Mouse (Mus musculus) CD4-positive naive resting alpha-beta T cell, adult 57 days (primary cell): ENCODE data around the gene Rps11. TPM values are rescaled to one million over a fixed set of nuclear protein-coding genes. Genes with fewer than 3 reads are reported as not detected.

Experiments
- total RNA-seq: library from RNA; stranded (reverse); gene quantifications from one replicate; pipeline ENCODE4 v1.2.4, GENCODE M21; 2023

The Rps11 gene
- 3,211 TPM for total RNA-seq

GRCm38 (mm10) chr7:45124224-45125143 is at the start of gene Rps11:
Gene Rps11 (minus strand): TSS chr7:45124439.

GRCm38 (mm10) chr7:45163735-45164490 is 39.7 kb upstream of the Rps11 start, which contains the start of gene Slc17a7:
Gene Slc17a7 (plus strand): TSS chr7:45163949.

GRCm38 (mm10) chr7:45154096-45154992 is 30.1 kb upstream of the Rps11 start, which contains the start of the genes Pih1d1 and Aldh16a1:
Gene Pih1d1 (plus strand): TSS chr7:45154303.
Gene Aldh16a1 (minus strand): TSS chr7:45154584.

GRCm38 (mm10) chr7:45135993-45136567 is 11.8 kb upstream of the Rps11 start, which contains the start of the genes Gm45713 and Flt3l:
Gene Gm45713 (minus strand): TSS chr7:45136231.
Gene Flt3l (minus strand): TSS chr7:45136432.

GRCm38 (mm10) chr7:45128624-45129246 is 4.5 kb upstream of the Rps11 start, which contains the start of gene Rpl13a:
Gene Rpl13a (minus strand): TSS chr7:45128761.

GRCm38 (mm10) chr7:45103652-45104180 is 20.5 kb downstream of the Rps11 start, which contains the start of gene Fcgrt:
Gene Fcgrt (minus strand): TSS chr7:45103851.

GRCm38 (mm10) chr7:45092048-45092447 is 32.2 kb downstream of the Rps11 start, which contains the start of gene Rcn3:
Gene Rcn3 (minus strand): TSS chr7:45092221.

Other genes with a start within 250 kb of the Rps11 start
- 77.4 TPM for gene Med25, start 231.7 kb downstream of the Rps11 start, total RNA-seq
- 17.6 TPM for gene Fuz, start 228.4 kb downstream of the Rps11 start, total RNA-seq
- gene Ap2a1, start 194.9 kb downstream of the Rps11 start, total RNA-seq: 71.8 TPM
- 0.33 TPM for gene Tsks, start 181.2 kb downstream of the Rps11 start, total RNA-seq
- gene Cpt1c, start 149.6 kb downstream of the Rps11 start, total RNA-seq: 0.18 TPM
- gene Prmt1, start 137.9 kb downstream of the Rps11 start, total RNA-seq: 153 TPM
- 157 TPM for gene Irf3, start 126.8 kb downstream of the Rps11 start, total RNA-seq
- 19.6 TPM for gene Bcl2l12, start 125.7 kb downstream of the Rps11 start, total RNA-seq
- 83.6 TPM for gene Scaf1, start 108.1 kb downstream of the Rps11 start, total RNA-seq
- gene Rras, start 106.5 kb downstream of the Rps11 start, total RNA-seq: 10.3 TPM
- gene Prr12, start 71.6 kb downstream of the Rps11 start, total RNA-seq: 75.1 TPM
- gene Nosip, start 62.0 kb downstream of the Rps11 start, total RNA-seq: 61.3 TPM
- 0.95 TPM for gene Prrg2, start 61.8 kb downstream of the Rps11 start, total RNA-seq
- 6.1 TPM for gene Rcn3, start 32.2 kb downstream of the Rps11 start, total RNA-seq
- 22.7 TPM for gene Fcgrt, start 20.6 kb downstream of the Rps11 start, total RNA-seq
- 5,433 TPM for gene Rpl13a, start 4.3 kb upstream of the Rps11 start, total RNA-seq
- gene Gm45713, start 11.8 kb upstream of the Rps11 start, total RNA-seq: not detected
- 299 TPM for gene Flt3l, start 12.0 kb upstream of the Rps11 start, total RNA-seq
- 38.5 TPM for gene Pih1d1, start 29.9 kb upstream of the Rps11 start, total RNA-seq
- 61.5 TPM for gene Aldh16a1, start 30.1 kb upstream of the Rps11 start, total RNA-seq
- not detected for gene Slc17a7, start 39.5 kb upstream of the Rps11 start, total RNA-seq
- gene Gfy, start 55.1 kb upstream of the Rps11 start, total RNA-seq: not detected
- not detected for gene Pth2, start 56.6 kb upstream of the Rps11 start, total RNA-seq
- gene Ccdc155, start 80.5 kb upstream of the Rps11 start, total RNA-seq: not detected
- gene Dkkl1, start 87.7 kb upstream of the Rps11 start, total RNA-seq: not detected
- not detected for gene Tead2, start 91.3 kb upstream of the Rps11 start, total RNA-seq
- gene Cd37, start 114.7 kb upstream of the Rps11 start, total RNA-seq: 346 TPM
- gene Slc6a16, start 116.6 kb upstream of the Rps11 start, total RNA-seq: not detected
- gene Slc6a21, start 153.1 kb upstream of the Rps11 start, total RNA-seq: not detected
- 10.0 TPM for gene Trpm4, start 209.3 kb upstream of the Rps11 start, total RNA-seq
- gene Hrc, start 210.9 kb upstream of the Rps11 start, total RNA-seq: not detected
- 0.47 TPM for gene Ppfia3, start 242.6 kb upstream of the Rps11 start, total RNA-seq
- 2.6 TPM for gene Lin7b, start 246.1 kb upstream of the Rps11 start, total RNA-seq